Mouse (Mus musculus): ENCODE measurements at regions not wholly inside any gene's neighbourhood (a gene's known extent, or its start where the extent isn't known, plus 50 kb on each side); places are given as distances from the start of the nearest gene placed in this dataset.

DNA sequence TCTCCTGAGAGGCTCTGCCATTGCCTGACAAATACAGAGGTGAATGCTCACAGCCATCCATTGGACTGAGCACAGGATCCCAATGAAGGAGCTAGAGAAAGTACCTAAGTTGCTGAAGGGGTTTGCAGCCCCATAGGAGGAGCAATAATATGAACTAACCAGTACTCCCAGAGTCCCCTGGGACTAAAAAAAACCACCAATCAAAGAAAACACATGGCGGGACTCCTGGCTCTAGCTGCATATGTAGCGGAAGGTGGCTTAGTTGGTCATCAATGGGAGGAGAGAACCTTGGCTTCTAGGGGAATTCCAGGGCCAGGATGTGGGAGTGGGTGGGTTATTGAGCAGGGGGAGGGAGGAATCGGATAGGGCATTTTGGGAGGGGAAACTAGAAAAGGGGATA, 207.8 kb downstream of the Otol1 start:
- in situ Hi-C loops (cut with MboI, MseI) = no loop called here

- in situ Hi-C loops (cut with MboI, MseI) = no loop called here
Observed at GRCm38 (mm10) chr3:70216096-70216495, 208.7 kb downstream of the Otol1 start.

GRCm38 (mm10) chr3:70218757-70219360, 211.4 kb downstream of the Otol1 start:
- in situ Hi-C loops (cut with MboI, MseI) = no loop called here

DNA sequence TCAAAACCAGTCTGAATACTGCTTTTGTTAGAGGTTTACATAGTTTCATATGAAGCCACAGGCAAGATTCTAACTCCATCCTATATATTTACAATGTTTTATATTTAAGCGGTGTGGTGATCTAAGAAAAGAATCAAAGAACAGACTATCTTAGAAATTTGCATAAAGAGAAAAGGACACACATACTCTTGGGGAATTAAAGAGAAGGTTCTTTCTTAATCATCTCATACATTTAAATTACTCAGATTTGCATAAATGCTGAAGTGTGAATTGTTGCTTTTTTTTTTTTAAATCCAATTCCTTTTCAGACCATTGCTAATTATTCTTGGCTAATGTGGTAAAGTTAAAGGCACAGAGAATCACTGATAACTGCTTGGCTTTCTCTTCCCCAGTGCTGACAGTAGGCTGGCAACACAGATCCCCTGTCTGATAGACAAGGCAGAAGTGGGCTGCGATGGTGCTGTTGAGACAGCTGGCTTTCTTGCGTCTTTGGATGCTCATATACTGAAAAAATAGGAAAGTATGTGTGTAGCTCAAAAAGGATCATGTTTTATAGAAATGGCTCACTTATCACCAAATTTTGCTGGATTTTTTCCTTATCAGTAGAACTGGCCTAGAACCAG, 216.1 kb downstream of the Otol1 start:
- in situ Hi-C loops (cut with MboI, MseI) = no loop called here

DNA sequence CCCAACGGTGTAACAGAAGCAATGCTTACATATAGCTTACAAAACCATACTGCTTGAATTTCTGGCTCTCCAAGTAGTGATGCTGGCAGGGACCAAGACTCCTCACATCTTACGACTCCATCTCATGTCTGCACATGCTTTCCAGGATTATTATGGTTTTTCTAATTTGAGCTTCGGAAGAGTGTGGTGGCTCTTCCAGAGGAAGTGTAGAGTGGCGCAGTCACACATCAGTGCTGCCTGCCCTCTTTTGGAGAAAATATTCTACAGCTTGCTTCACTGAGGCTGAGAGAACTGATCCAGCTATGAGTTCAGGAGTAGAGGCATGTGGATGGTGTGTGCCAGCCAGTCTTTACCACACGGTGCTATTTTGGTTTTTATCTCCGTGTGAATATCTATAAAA, 217.4 kb downstream of the Otol1 start:
- in situ Hi-C loops (cut with MboI, MseI) = no loop called here

DNA sequence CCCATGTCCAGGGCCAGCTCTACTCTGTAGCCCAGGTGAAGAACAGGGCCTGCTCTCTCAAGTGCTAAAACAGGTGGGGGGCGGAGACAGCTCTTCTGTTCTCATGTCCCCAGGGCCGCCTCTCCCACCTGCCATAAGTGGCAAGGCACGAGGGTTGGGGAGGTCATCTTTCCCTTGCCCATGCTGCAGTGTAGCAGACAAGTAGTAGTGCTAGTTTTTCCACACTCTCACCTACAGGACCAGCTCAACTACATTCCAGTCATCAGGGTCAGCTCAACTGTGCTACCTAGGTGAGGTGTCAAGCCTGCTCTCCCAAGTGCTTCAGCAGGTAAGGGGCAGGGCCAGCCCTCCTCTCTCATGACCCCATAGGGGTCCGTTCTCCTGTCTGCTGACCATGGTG, 219.8 kb downstream of the Otol1 start:
- in situ Hi-C loops (cut with MboI, MseI) = no loop called here

GRCm38 (mm10) chr3:70248655-70249054, 241.2 kb downstream of the Otol1 start:
- in situ Hi-C loops (cut with MboI, MseI) = no loop called here

DNA sequence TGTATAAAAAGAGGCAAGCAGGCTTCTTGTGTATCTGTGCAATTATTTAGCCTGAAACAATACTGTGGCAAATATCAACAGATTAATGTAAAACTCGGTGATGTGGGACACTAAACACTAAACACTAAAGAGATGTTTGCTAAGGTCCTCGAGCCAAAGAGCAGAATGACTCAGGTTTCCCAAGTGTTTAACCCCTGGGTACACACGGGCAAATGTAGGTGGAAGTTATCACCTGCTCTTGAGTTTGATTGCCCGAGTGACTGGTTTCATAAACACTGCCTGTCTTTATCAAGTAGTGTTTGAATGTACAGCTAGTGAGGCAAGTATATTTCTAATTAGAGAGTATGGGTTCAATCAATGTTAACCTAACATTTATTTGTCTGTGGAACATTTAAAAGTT, 242.5 kb downstream of the Otol1 start:
- in situ Hi-C loops (cut with MboI, MseI) = no loop called here

DNA sequence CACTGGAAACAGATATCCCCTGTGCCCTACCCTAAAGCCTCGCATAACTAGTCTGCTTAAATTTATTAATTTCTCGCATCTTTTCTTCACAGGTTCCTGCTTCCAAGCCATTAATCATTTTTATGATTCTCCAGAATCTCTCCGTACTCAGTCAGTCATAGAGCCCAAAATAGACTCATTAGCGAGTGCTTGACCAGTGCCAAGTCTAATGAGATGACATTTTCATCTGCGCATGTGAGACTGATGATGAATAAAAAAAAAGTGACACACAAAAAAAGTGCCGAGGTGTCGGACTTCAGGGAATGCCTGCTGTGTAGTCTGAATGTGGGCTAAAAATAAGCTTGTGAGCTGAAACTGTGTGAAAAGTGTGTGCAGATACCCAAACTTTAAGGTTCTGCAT, 243.3 kb downstream of the Otol1 start:
- in situ Hi-C loops (cut with MboI, MseI) = no loop called here

- in situ Hi-C loops (cut with MboI, MseI) = no loop called here
Observed at GRCm38 (mm10) chr3:70263318-70263717, 255.9 kb downstream of the Otol1 start.

DNA sequence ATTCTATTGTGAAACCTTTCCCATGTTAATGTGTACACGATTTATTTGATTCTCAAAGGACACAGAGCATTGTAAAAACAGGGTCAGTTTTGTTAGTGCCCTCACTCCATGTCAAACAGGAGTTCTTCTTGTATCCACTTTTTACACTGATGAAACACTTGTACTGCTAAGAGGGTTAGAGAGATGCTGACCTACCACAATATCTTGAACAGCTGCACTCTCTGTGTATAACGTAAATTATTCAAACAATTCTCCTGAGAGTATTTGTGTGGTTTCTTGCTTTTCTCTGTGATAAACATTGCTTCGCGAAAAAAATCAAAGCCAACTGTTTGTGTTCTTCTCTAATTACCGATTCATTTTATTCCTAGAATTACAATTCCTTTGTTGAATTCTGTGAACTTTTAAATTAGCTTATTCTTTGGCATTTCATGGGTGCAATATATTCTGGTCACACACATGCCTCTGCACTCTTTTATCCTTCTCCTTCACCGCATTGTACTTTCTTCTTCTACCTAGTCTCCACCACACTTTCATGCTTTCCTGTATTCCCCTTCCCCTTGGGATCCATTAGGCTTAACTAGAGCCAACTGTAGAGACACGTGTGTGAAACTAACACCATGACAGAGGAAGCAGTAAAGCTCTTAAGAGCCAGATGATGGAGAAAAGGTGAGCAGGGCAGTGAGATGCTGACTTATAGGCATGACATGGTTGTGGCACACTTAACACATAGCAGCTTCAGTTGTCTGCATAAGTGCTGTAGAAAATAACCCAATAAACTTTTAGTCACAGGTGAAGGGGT, 281.4 kb downstream of the Otol1 start:
- in situ Hi-C loops (cut with MboI, MseI) = no loop called here

DNA sequence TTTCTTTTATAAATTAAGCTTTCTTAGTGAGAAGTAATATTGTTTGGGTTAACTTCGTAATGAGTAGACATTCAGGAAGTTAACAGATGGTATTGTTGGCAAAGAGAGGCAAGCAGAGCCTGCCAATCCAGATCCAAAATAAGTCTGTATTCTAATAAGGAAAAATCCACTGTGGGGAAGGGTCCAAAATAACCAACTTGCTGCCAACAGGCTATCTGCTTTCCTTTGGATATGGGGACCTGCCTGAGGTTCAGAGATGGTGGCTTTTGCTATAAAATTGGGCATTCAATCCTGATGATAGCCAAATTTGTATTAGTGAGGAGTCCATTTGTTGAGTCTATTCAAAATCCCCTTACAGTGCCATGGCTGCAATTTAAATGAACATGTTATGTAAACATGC, 300.1 kb downstream of the Otol1 start:
- in situ Hi-C loops (cut with MboI, MseI) = no loop called here

DNA sequence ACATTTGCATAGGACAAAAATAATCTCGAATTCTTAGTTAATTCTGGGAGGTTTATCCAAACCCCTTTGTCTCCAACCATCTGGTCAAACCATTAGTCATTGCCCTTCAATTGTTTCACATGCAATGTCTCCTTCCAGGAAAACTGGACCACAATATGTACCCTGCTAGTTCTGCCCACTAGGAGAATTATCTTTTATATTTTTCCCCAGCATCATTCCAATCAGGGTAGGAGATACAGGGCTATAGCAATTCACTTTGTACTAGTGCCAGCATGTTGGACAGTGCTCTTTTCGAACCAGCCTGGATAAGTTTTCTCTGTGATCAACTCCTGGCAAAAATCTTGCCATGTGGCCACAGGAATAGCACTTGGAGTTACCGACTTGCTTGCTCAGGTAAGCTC, 300.6 kb downstream of the Otol1 start:
- in situ Hi-C loops (cut with MboI, MseI) = no loop called here

- in situ Hi-C loops (cut with MboI, MseI) = no loop called here
Observed at GRCm38 (mm10) chr3:70309304-70309703, 301.9 kb downstream of the Otol1 start.

GRCm38 (mm10) chr3:70311055-70311454, 303.6 kb downstream of the Otol1 start:
- in situ Hi-C loops (cut with MboI, MseI) = no loop called here

DNA sequence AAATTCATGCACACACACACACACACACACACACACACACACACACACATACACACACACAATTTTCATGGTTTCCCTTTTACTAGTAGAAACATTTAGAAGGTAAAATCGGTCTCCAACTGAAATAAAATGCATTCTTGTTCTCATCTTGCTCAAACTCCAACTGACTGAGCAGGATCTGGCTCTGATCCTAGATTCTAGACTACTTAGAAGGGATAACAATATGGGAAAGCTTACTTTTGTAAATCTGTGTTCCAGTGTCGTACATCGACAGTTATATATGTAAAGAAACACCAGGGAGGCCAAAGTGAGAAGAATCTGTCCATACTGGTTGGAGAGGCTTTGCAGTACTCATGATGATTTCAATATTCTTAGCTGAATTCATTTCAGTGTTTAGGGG, 304.6 kb downstream of the Otol1 start:
- in situ Hi-C loops (cut with MboI, MseI) = no loop called here

GRCm38 (mm10) chr3:70313119-70313868, 305.9 kb downstream of the Otol1 start:
- in situ Hi-C loops (cut with MboI, MseI) = no loop called here

GRCm38 (mm10) chr3:70314239-70314638, 306.8 kb downstream of the Otol1 start:
- in situ Hi-C loops (cut with MboI, MseI) = no loop called here

GRCm38 (mm10) chr3:70318377-70318776, 311.0 kb downstream of the Otol1 start:
- in situ Hi-C loops (cut with MboI, MseI) = no loop called here

- in situ Hi-C loops (cut with MboI, MseI) = no loop called here
Observed at GRCm38 (mm10) chr3:70319139-70319538, 311.7 kb downstream of the Otol1 start.

GRCm38 (mm10) chr3:70321161-70321657, 313.8 kb downstream of the Otol1 start:
- in situ Hi-C loops (cut with MboI, MseI) = no loop called here

- in situ Hi-C loops (cut with MboI, MseI) = no loop called here
Observed at GRCm38 (mm10) chr3:70324692-70325091, 317.3 kb downstream of the Otol1 start.

All from regulatory T cell (primary cell).